Mouse (Mus musculus) kidney, postnatal 36 days (tissue): Measurements from ENCODE around the gene Pi4ka.
"Not testable (repeated sequence)": the region's sequence is repeated elsewhere in the genome, so short reads cannot be mapped to it uniquely, and the experiment has no call there.

ENCODE experiments used
- DNase-seq, 2 experiments: peaks; one replicate each; pipeline ENCODE4 v3.0.0; 2021 to 2022; ENCODE audit warnings: mixed read lengths in 2 of 2

Pi4ka gene

DNA sequence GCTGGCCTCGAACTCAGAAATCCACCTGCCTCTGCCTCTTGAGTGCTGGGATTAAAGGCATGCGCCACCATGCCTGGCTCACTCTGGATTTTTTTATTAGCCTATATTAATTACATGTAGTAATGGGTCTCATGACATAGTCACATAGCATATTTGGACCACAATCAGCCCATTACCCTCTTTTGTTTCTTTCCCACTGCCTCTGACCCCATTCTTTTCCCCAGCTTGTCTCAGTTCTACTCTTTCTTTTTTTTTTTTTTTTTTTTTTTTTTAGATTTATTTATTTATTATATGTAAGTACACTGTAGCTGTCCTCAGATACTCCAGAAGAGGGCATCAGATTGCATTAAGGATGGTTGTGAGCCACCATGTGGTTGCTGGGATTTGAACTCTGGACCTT, 174.6 kb downstream of the Pi4ka start:
- DNase-seq: not testable (repeated sequence)
